Mouse (Mus musculus): ENCODE data around the gene Olfr138.

The Olfr138 gene

DNA sequence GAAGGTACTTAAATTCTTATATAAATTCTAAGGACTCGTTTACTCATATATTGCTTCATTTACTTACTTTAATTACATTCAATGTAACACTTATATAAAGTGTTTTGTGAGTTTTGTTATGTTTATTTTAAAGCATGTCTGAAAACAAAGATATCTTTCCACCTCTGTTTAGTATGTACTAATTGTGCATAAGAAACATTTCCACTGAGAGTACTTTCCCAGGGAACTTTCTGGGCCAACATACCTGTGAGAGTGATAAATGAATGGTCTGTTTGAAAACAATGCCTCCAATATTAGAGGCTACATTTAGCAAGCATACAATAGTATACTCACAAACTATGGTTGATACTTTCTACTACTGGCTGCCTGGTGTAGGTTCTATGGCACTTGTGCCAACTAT lies at the start of gene Olfr138:
Gene Olfr138 (plus strand): TSS at position 301 of the 400 bp plus-strand sequence.
- no peak for DNase-seq (ENCODE audit: low spot score)

DNA sequence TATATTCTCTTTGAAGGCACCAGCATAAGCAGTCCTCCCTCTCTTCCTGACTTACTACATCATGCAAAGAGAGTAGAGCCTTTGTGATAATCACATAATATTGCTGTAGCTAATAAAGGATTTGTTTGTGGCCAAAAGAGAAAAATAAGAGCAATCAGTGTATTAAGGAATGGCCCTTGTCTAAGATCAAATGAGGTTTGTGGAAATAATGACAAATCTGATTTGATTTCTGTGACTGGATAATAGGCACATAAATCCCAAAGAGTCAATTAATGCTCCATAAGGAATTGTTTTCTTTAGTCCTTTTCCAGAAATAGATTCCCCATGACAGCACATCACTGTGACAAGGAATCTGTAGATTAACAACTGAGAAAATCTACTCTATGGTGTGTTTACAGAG lies 46.6 kb downstream of the Olfr138 start, which contains the start of gene Olfr137:
Gene Olfr137 (minus strand): TSS at position 101 of the 400 bp plus-strand sequence.
- DNase-seq (ENCODE audit: low spot score), result no peak

Data from urinary bladder, postnatal 10 days (tissue).